Mouse (Mus musculus) G1E (cell line): ENCODE measurements around the gene Myh14.

Experiments used
- CTCF ChIP-seq: IDR thresholded peaks from 2 replicates; pipeline ENCODE4 v1.5.1; 2012; ENCODE audit warnings: low read depth, low read length, inconsistent platforms, mixed read lengths
- GATA1 ChIP-seq: IDR thresholded peaks from 2 replicates; pipeline ENCODE4 v1.6.1; 2012; ENCODE audit warnings: borderline replicate concordance, low read length, inconsistent platforms, mixed read lengths
- GATA2 ChIP-seq: IDR thresholded peaks from 2 replicates; pipeline ENCODE4 v1.6.1; 2012; ENCODE audit warnings: low read depth, low read length, inconsistent platforms, borderline replicate concordance
- TAL1 ChIP-seq: conservative IDR thresholded peaks from 2 replicates; pipeline ENCODE4 v1.6.1; 2012; ENCODE audit warnings: low read depth, low read length, inconsistent platforms, mixed read lengths

DNA sequence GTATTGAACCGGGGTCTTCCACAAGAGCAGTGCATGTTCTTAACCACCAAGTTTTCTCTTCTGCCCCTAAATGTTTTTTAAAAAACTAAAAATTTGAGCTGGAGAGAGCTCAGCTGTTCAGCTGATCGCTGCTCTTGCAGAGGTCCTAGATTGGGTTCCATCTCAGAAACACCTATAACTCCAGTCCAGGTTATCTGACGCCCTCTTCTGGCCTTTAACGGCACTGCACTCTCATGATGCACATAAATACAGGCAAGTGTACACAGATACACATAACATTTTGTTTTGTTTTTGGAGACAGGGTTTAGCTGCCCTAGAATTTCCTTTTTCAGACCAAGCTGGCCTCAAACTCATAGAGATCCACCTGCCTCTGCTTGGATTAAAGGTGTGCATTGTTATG, 3.9 kb upstream of the Myh14 start:
- TF ChIP-seq CTCF (no peak), GATA2 (no peak), GATA1 (no peak), TAL1 (no peak)
